In the genomic region with DNA sequence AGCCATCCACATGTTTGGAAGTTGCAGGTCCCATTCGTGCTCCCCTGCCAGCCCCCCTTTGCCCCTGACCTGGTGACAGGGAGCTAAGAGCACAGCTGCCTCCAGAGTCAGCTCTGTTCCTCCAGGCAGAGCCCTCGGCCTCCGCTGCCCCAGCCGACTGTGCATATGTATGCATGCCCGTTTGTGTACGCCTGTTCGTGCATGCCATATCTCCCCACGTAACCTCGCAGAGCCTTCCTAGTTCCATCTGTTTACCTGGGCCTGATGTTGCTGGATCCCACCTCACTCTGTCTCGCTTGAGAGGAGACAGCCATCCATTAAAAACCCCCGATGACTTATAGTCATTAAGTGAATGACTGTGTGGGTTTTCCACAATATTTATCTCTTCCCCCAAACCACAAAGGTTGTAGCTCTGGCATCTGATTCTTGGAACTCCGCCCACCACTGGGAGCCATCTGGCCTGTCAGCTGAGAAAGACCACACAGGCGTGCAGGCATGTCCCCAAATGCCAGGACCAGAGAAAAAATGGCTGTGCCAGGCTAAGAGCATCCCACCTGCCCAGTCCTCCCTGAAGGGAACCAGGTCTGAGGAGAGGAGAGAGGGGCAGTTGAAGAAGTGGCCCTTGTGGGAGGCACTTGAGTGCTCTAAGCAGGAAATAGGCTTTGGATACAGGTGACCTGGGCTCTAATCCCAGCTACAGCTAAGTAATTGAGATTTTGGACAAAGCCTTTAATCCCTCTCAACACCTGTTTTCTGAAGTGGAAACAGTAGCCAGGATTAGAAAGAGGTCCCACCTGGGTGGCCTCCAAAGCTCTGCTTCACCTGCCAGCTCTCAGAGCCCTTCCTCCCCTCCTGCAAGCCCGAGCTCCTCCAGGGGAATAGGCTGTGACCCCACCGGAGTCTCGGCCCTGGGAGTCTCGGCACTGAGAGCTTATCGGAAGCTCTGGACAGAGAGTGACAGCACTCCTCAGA, we compare ENCODE assay signal across 13 mouse cellular contexts. TPM values are rescaled to one million over a fixed set of nuclear protein-coding genes. Genes with fewer than 3 reads are reported as not detected.
DNase-seq lines count a peak whose midpoint lies in the region; ATAC-seq lines count a peak whose summit lies in the region.
"Had no signal": no experiment of that assay in that cellular context is flagged by ENCODE, and none has a peak within 500 bp of the region (broad histone marks: within the 10 kb centered on the region; RNA-seq: fewer than 3 reads in every experiment).

No protein-coding gene starts in this region.

- H3K36me3 ChIP-seq in heart, embryonic 12.5 days: no peaks in the 10 kb centered on the region
- H3K36me3 ChIP-seq in midbrain, embryonic 10.5 days: peaks cover 5% of the 10 kb centered on the region; the same call in 1 of the 2 replicates
- no peaks in the 10 kb centered on the region for H3K36me3 ChIP-seq in midbrain, embryonic 15.5 days (replicated peaks)
- H3K36me3 ChIP-seq in neural tube, embryonic 13.5 days: 0 out of 2 replicates have a peak, but pooled peaks cover 4% of the 10 kb centered on the region
- H3K36me3 ChIP-seq: stomach, embryonic 15.5 days had no signal

- intact Hi-C loops in heart, postnatal 25 days (cut with DNase I): no loop called here

- H3K27ac ChIP-seq in heart, embryonic 12.5 days (ENCODE audit: poor library complexity, severe bottlenecking): no peak overlapping the region
- peak overlapping the region; percentile 6; the same call in 1 of the 2 replicates for H3K27ac ChIP-seq in midbrain, embryonic 10.5 days (replicated peaks)
- H3K27ac ChIP-seq in midbrain, embryonic 15.5 days: no peak overlapping the region
- H3K27ac ChIP-seq in neural tube, embryonic 13.5 days (replicated peaks): peak overlapping the region; percentile 46; the same call in 1 of the 2 replicates
- H3K27ac ChIP-seq: limb, embryonic 13.5 days; stomach, embryonic 15.5 days had no signal

- 0 out of 2 replicates have a peak, but pooled peaks cover 3% of the 10 kb centered on the region for H3K27me3 ChIP-seq in heart, embryonic 12.5 days (replicated peaks)
- no peaks in the 10 kb centered on the region for H3K27me3 ChIP-seq in midbrain, embryonic 10.5 days (ENCODE audit: low read depth, poor library complexity, severe bottlenecking)
- no peaks in the 10 kb centered on the region for H3K27me3 ChIP-seq in midbrain, embryonic 15.5 days (replicated peaks)
- 0 out of 2 replicates have a peak, but pooled peaks cover 9% of the 10 kb centered on the region for H3K27me3 ChIP-seq in neural tube, embryonic 13.5 days

- 58% methylated on average over 18 of the region's 18 CpGs for WGBS in heart, embryonic 12.5 days
- WGBS in midbrain, embryonic 10.5 days: 72% methylated on average over 18 of the region's 18 CpGs
- 57% methylated on average over 18 of the region's 18 CpGs for WGBS in midbrain, embryonic 15.5 days
- 52% methylated on average over 18 of the region's 18 CpGs for WGBS in neural tube, embryonic 13.5 days

- no peak overlapping the region for H3K4me2 ChIP-seq in heart, embryonic 12.5 days
- no peak overlapping the region for H3K4me2 ChIP-seq in midbrain, embryonic 15.5 days
- no peak overlapping the region for H3K4me2 ChIP-seq in neural tube, embryonic 13.5 days
- H3K4me2 ChIP-seq: limb, embryonic 13.5 days; stomach, embryonic 15.5 days had no signal

- DNase-seq in heart, postnatal 25 days (ENCODE audit: low spot score): no peak
- no peak for DNase-seq in midbrain, embryonic 10.5 days (ENCODE audit: low spot score)
- peak; percentile 95 for DNase-seq in cerebellum, adult 8-10 months
- no peak for DNase-seq in ovary, postnatal 36 days (ENCODE audit: low spot score)
- DNase-seq: kidney, postnatal 36 days had no signal

- ATAC-seq in heart, embryonic 12.5 days (ENCODE audit: insufficient number of reproducible peaks, low FRiP score): no peak
- no peak for ATAC-seq in midbrain, embryonic 15.5 days (replicated peaks)
- peak; percentile 44 for ATAC-seq in neural tube, embryonic 13.5 days (ENCODE audit: low read depth)
- ATAC-seq in CD4-positive, CD25-positive, alpha-beta regulatory T cell, adult 4 months: no peak

- no peaks in the 10 kb centered on the region for H3K9me3 ChIP-seq in heart, embryonic 12.5 days (replicated peaks)
- no peaks in the 10 kb centered on the region for H3K9me3 ChIP-seq in midbrain, embryonic 10.5 days (replicated peaks)
- H3K9me3 ChIP-seq in midbrain, embryonic 15.5 days: no peaks in the 10 kb centered on the region
- H3K9me3 ChIP-seq in neural tube, embryonic 13.5 days: no peaks in the 10 kb centered on the region
- H3K9me3 ChIP-seq: limb, embryonic 13.5 days; stomach, embryonic 15.5 days had no signal

- H3K4me1 ChIP-seq in heart, embryonic 12.5 days (replicated peaks): peaks cover 65% of the 10 kb centered on the region
- peaks cover 30% of the 10 kb centered on the region for H3K4me1 ChIP-seq in midbrain, embryonic 10.5 days
- peaks cover 19% of the 10 kb centered on the region for H3K4me1 ChIP-seq in midbrain, embryonic 15.5 days
- peaks cover 34% of the 10 kb centered on the region for H3K4me1 ChIP-seq in neural tube, embryonic 13.5 days (replicated peaks)

- no peak overlapping the region for H3K4me3 ChIP-seq in heart, embryonic 12.5 days
- H3K4me3 ChIP-seq in midbrain, embryonic 10.5 days: no peak overlapping the region
- H3K4me3 ChIP-seq in midbrain, embryonic 15.5 days: no peak overlapping the region
- no peak overlapping the region for H3K4me3 ChIP-seq in neural tube, embryonic 13.5 days
- H3K4me3 ChIP-seq: limb, embryonic 13.5 days; stomach, embryonic 15.5 days had no signal

- H3K9ac ChIP-seq in heart, embryonic 12.5 days: 0 out of 2 replicates have a peak overlapping the region, but pooled peaks have one; percentile 49
- no peak overlapping the region for H3K9ac ChIP-seq in midbrain, embryonic 15.5 days
- no peak overlapping the region for H3K9ac ChIP-seq in neural tube, embryonic 13.5 days
- H3K9ac ChIP-seq: limb, embryonic 13.5 days; stomach, embryonic 15.5 days had no signal

RNA-seq across cellular contexts. Expression of a gene that starts 30.1 kb away (rescaled TPM):
- polyA plus RNA-seq in heart, embryonic 12.5 days (2016; fragmentation: Nextera tagmentation; extraction: Ambion mirVana): 13.1 and 13.3 TPM in 2 replicates
- 10 to 100 TPM; 19.3 to 23.0 TPM for total RNA-seq in heart, postnatal 25 days (2021)
- polyA plus RNA-seq in midbrain, embryonic 10.5 days (2016; fragmentation: Nextera tagmentation; extraction: Ambion mirVana): 17.8 and 19.5 TPM in 2 replicates
- 22.5 and 25.5 TPM in 2 replicates for polyA plus RNA-seq in midbrain, embryonic 15.5 days (2015; fragmentation: Nextera tagmentation; extraction: Ambion mirVana)
- polyA plus RNA-seq in neural tube, embryonic 13.5 days (2015; fragmentation: Nextera tagmentation; extraction: Ambion mirVana): 16.3 and 24.1 TPM in 2 replicates
- 10 to 100 TPM; 12.1 to 18.1 TPM for polyA plus RNA-seq in CD4-positive, CD25-positive, alpha-beta regulatory T cell, adult 4 months (2017; shearing (Covaris generic))

RNA-seq across cellular contexts. Expression of a gene that starts 30.4 kb away (rescaled TPM):
- 8.4 TPM in 2 replicates for polyA plus RNA-seq in heart, embryonic 12.5 days (2016; fragmentation: Nextera tagmentation; extraction: Ambion mirVana)
- 10 to 100 TPM; 10.0 to 10.5 TPM for total RNA-seq in heart, postnatal 25 days (2021)
- 7.1 and 11.3 TPM in 2 replicates for polyA plus RNA-seq in midbrain, embryonic 10.5 days (2016; fragmentation: Nextera tagmentation; extraction: Ambion mirVana)
- polyA plus RNA-seq in midbrain, embryonic 15.5 days (2015; fragmentation: Nextera tagmentation; extraction: Ambion mirVana): 12.6 and 15.3 TPM in 2 replicates
- polyA plus RNA-seq in neural tube, embryonic 13.5 days (2015; fragmentation: Nextera tagmentation; extraction: Ambion mirVana): 11.6 and 11.8 TPM in 2 replicates
- 10 to 100 TPM in 1 of 2 experiments, 1 to 10 TPM in 1; 8.1 to 14.2 TPM for polyA plus RNA-seq in CD4-positive, CD25-positive, alpha-beta regulatory T cell, adult 4 months (2017; shearing (Covaris generic))

RNA-seq across cellular contexts. Expression of a gene that starts 49.3 kb away (rescaled TPM):
- polyA plus RNA-seq in heart, embryonic 12.5 days (2016; fragmentation: Nextera tagmentation; extraction: Ambion mirVana): 0.15 and 0.21 TPM in 2 replicates
- under 1 TPM; 0.10 to 0.34 TPM for total RNA-seq in heart, postnatal 25 days (2021)
- polyA plus RNA-seq in midbrain, embryonic 10.5 days (2016; fragmentation: Nextera tagmentation; extraction: Ambion mirVana): 0.02 and 0.06 TPM in 2 replicates
- 0.21 and 0.26 TPM in 2 replicates for polyA plus RNA-seq in midbrain, embryonic 15.5 days (2015; fragmentation: Nextera tagmentation; extraction: Ambion mirVana)
- polyA plus RNA-seq in neural tube, embryonic 13.5 days (2015; fragmentation: Nextera tagmentation; extraction: Ambion mirVana): 0.55 and 0.57 TPM in 2 replicates
- not detected for polyA plus RNA-seq in CD4-positive, CD25-positive, alpha-beta regulatory T cell, adult 4 months (2017; shearing (Covaris generic))
- total RNA-seq: common myeloid progenitor, adult 5-6 weeks; megakaryocyte-erythroid progenitor cell, adult 5-6 weeks had no signal

RNA-seq across cellular contexts. Expression of a gene that starts 54.6 kb away (rescaled TPM):
- 21.0 and 22.2 TPM in 2 replicates for polyA plus RNA-seq in heart, embryonic 12.5 days (2016; fragmentation: Nextera tagmentation; extraction: Ambion mirVana)
- total RNA-seq in heart, postnatal 25 days (2021): 10 to 100 TPM; 10.1 to 12.9 TPM
- 36.8 and 37.8 TPM in 2 replicates for polyA plus RNA-seq in midbrain, embryonic 10.5 days (2016; fragmentation: Nextera tagmentation; extraction: Ambion mirVana)
- polyA plus RNA-seq in midbrain, embryonic 15.5 days (2015; fragmentation: Nextera tagmentation; extraction: Ambion mirVana): 46.4 and 54.6 TPM in 2 replicates
- polyA plus RNA-seq in neural tube, embryonic 13.5 days (2015; fragmentation: Nextera tagmentation; extraction: Ambion mirVana): 50.6 and 58.1 TPM in 2 replicates
- 100 to 1,000 TPM; 162 to 222 TPM for polyA plus RNA-seq in CD4-positive, CD25-positive, alpha-beta regulatory T cell, adult 4 months (2017; shearing (Covaris generic))

RNA-seq across cellular contexts. Expression of a gene that starts 59.1 kb away (rescaled TPM):
- 11.3 and 12.3 TPM in 2 replicates for polyA plus RNA-seq in heart, embryonic 12.5 days (2016; fragmentation: Nextera tagmentation; extraction: Ambion mirVana)
- 1 to 10 TPM; 7.9 to 8.2 TPM for total RNA-seq in heart, postnatal 25 days (2021)
- polyA plus RNA-seq in midbrain, embryonic 10.5 days (2016; fragmentation: Nextera tagmentation; extraction: Ambion mirVana): 16.7 and 19.8 TPM in 2 replicates
- polyA plus RNA-seq in midbrain, embryonic 15.5 days (2015; fragmentation: Nextera tagmentation; extraction: Ambion mirVana): 21.5 and 22.1 TPM in 2 replicates
- 19.4 and 20.4 TPM in 2 replicates for polyA plus RNA-seq in neural tube, embryonic 13.5 days (2015; fragmentation: Nextera tagmentation; extraction: Ambion mirVana)
- polyA plus RNA-seq in CD4-positive, CD25-positive, alpha-beta regulatory T cell, adult 4 months (2017; shearing (Covaris generic)): 10 to 100 TPM; 21.6 to 26.8 TPM

Comparison
In these comparisons a context has a peak if more than half of its experiments do, and no peak if none do; other contexts are left out.
1. H3K27ac ChIP-seq: peak in midbrain, embryonic 10.5 days (single experiment) and neural tube, embryonic 13.5 days (single experiment); none in heart, embryonic 12.5 days (single experiment) and midbrain, embryonic 15.5 days (single experiment).